Mouse (Mus musculus) CH12.LX (cell line): ENCODE data around the gene Prrt2. TPM values are rescaled to one million over a fixed set of nuclear protein-coding genes. Genes with fewer than 3 reads are reported as not detected.

Experiments
- DNase-seq: peaks from one replicate; pipeline ENCODE4 v3.0.0-alpha.2; 2013; ENCODE audit errors: extremely low read depth
- H3K27ac ChIP-seq: 2 replicates; pipeline ENCODE4 v1.5.1; 2012; ENCODE audit warnings: low read depth, mild to moderate bottlenecking, control low read depth, moderate library complexity; ENCODE audit not compliant: insufficient read depth
- H3K27me3 ChIP-seq: replicated peaks from 2 replicates; pipeline ENCODE3; 2012; ENCODE audit warnings: inconsistent platforms
- H3K36me3 ChIP-seq, 2 experiments: replicated peaks in 1 of 2; 2 replicates each; pipeline versions ENCODE3 to v1.6.1; 2012; ENCODE audit warnings: inconsistent platforms in 1 of 2, low read length in 1 of 2, mild to moderate bottlenecking in 1 of 2, mixed read lengths in 1 of 2, moderate library complexity in 1 of 2; ENCODE audit not compliant: control insufficient read depth in 1 of 2, insufficient read depth in 1 of 2
- H3K4me1 ChIP-seq, 2 experiments: 2 replicates each; pipeline ENCODE4 v1.6.1; 2012; ENCODE audit warnings: inconsistent platforms in 1 of 2, moderate library complexity in 1 of 2; ENCODE audit not compliant: insufficient read depth in 2 of 2, control insufficient read depth in 1 of 2
- H3K4me2 ChIP-seq: 2 replicates; pipeline ENCODE4 v1.6.1; 2012; ENCODE audit warnings: low read depth, mild to moderate bottlenecking, control low read depth; ENCODE audit not compliant: poor library complexity, insufficient read depth, severe bottlenecking
- H3K4me3 ChIP-seq, 3 experiments: fragments of 150-350 bp in 1 of 3; sonication (generic) in 1 of 3; replicated peaks in 1 of 3; 2 replicates each; pipeline versions ENCODE3 to v1.5.1; 2011 to 2012; ENCODE audit warnings: low read depth in 2 of 3, low read length in 2 of 3, mild to moderate bottlenecking in 2 of 3, moderate library complexity in 2 of 3, control low read depth in 1 of 3, improper control_type of control experiment in 1 of 3, inconsistent platforms in 1 of 3, mixed read lengths in 1 of 3; ENCODE audit not compliant: poor library complexity in 1 of 3
- H3K79me2 ChIP-seq: replicated peaks from 2 replicates; pipeline ENCODE4 v1.6.1; 2012; ENCODE audit warnings: mild to moderate bottlenecking, moderate library complexity; ENCODE audit not compliant: control insufficient read depth, poor library complexity, insufficient read depth, severe bottlenecking; ENCODE audit errors: extremely low read depth
- H3K9ac ChIP-seq: 2 replicates; pipeline ENCODE4 v1.6.1; 2012; ENCODE audit warnings: low read depth, mild to moderate bottlenecking, control low read depth, moderate library complexity; ENCODE audit not compliant: insufficient read depth
- H3K9me3 ChIP-seq: replicated peaks from 2 replicates; pipeline ENCODE3; 2012; ENCODE audit warnings: low read length, inconsistent platforms, mixed read lengths
- BHLHE40 ChIP-seq: IDR thresholded peaks from 2 replicates; pipeline ENCODE4 v1.6.1; 2011; ENCODE audit warnings: mild to moderate bottlenecking, low read depth, low read length, improper control_type of control experiment
- CHD2 ChIP-seq: IDR thresholded peaks from 2 replicates; pipeline ENCODE4 v1.6.1; 2011; ENCODE audit warnings: low read length, improper control_type of control experiment
- ETS1 ChIP-seq: conservative IDR thresholded peaks from 2 replicates; pipeline ENCODE4 v1.6.1; 2012; ENCODE audit warnings: low read depth, mild to moderate bottlenecking, inconsistent platforms, low read length, improper control_type of control experiment, moderate library complexity
- IRF4 ChIP-seq: IDR thresholded peaks from 2 replicates; pipeline ENCODE4 v1.6.1; 2014; ENCODE audit warnings: low read depth, mild to moderate bottlenecking, inconsistent platforms, low read length, improper control_type of control experiment
- JUN ChIP-seq: IDR thresholded peaks from 2 replicates; pipeline ENCODE4 v1.6.1; 2011; ENCODE audit warnings: low read depth, mild to moderate bottlenecking, low read length, improper control_type of control experiment, moderate library complexity; ENCODE audit not compliant: insufficient read depth
- JUND ChIP-seq: conservative IDR thresholded peaks from 2 replicates; pipeline ENCODE4 v1.6.1; 2011; ENCODE audit warnings: low read depth, low read length, improper control_type of control experiment
- MAFK ChIP-seq: IDR thresholded peaks from 2 replicates; pipeline ENCODE4 v1.6.1; 2011; ENCODE audit warnings: low read length, improper control_type of control experiment; ENCODE audit not compliant: insufficient replicate concordance
- MAZ ChIP-seq: IDR thresholded peaks from 2 replicates; pipeline ENCODE4 v1.6.1; 2012; ENCODE audit warnings: low read depth, mild to moderate bottlenecking, inconsistent platforms, low read length, improper control_type of control experiment, moderate library complexity
- MYC ChIP-seq: IDR thresholded peaks from 2 replicates; pipeline ENCODE4 v1.6.1; 2011; ENCODE audit warnings: low read depth, mild to moderate bottlenecking, improper control_type of control experiment, low read length
- NRF1 ChIP-seq: IDR thresholded peaks from 2 replicates; pipeline ENCODE4 v1.6.1; 2014; ENCODE audit warnings: low read depth, mild to moderate bottlenecking, inconsistent platforms, low read length, improper control_type of control experiment, moderate library complexity
- PAX5 ChIP-seq: IDR thresholded peaks from 2 replicates; pipeline ENCODE4 v1.6.1; 2012; ENCODE audit warnings: low read length, inconsistent platforms, mixed read lengths
- POLR2A ChIP-seq: IDR thresholded peaks from 2 replicates; pipeline ENCODE4 v1.6.1; 2011; ENCODE audit warnings: low read depth, mild to moderate bottlenecking, improper control_type of control experiment, low read length
- POLR2AphosphoS2 ChIP-seq: IDR thresholded peaks from 2 replicates; pipeline ENCODE4 v1.6.1; 2011; ENCODE audit warnings: low read depth, low read length, improper control_type of control experiment
- RAD21 ChIP-seq: IDR thresholded peaks from 2 replicates; pipeline ENCODE4 v1.6.1; 2011; ENCODE audit warnings: low read depth, mild to moderate bottlenecking, low read length, improper control_type of control experiment, moderate library complexity
- TCF12 ChIP-seq: IDR thresholded peaks from 2 replicates; pipeline ENCODE4 v1.6.1; 2014; ENCODE audit warnings: low read depth, mild to moderate bottlenecking, inconsistent platforms, low read length, improper control_type of control experiment
- USF2 ChIP-seq: conservative IDR thresholded peaks from 2 replicates; pipeline ENCODE4 v1.6.1; 2011; ENCODE audit warnings: low read depth, low read length, improper control_type of control experiment
- ZKSCAN1 ChIP-seq: IDR thresholded peaks from 2 replicates; pipeline ENCODE4 v1.6.1; 2012; ENCODE audit warnings: low read depth, inconsistent platforms, low read length, improper control_type of control experiment, borderline replicate concordance
- dilution Hi-C: fragments of 300-500 bp; cut with MboI; formaldehyde crosslinking; loops from 2 replicates; pipeline ENCODE4 v1.14.3; 2020; ENCODE audit warnings: low sequenced_read_pairs; ENCODE audit not compliant: extremely low pct_unique_long_range_greater_than_20kb, extremely low pct_ligation_motif_present
- in situ Hi-C: fragments of 300-500 bp; cut with MboI; formaldehyde crosslinking; loops from 3 replicates; pipeline ENCODE4 v1.14.3; 2019; ENCODE audit warnings: low sequenced_read_pairs, low pct_ligation_motif_present, low pct_unique_long_range_greater_than_20kb, mixed read lengths
- polyA plus RNA-seq: library from polyadenylated mRNA; unstranded; fragments of >175 nt; gene quantifications from 2 replicates; pipeline ENCODE4 v1.2.1, GENCODE M21; 2012; ENCODE audit warnings: low read depth; ENCODE audit not compliant: insufficient read length
- total RNA-seq, 2 experiments: library from RNA; depleted of rRNA; stranded (reverse); fragments of 300-350 nt in 1 of 2; fragments of >200 nt in 1 of 2; gene quantifications; 2 replicates each; pipeline ENCODE4 v1.2.3; 2012 to 2014

Gene Prrt2
- total and polyA plus RNA-seq, 3 experiments = 1.2 TPM; not detected in 2

- Histone ChIP-seq H3K36me3 (peaks cover 21 to 60% of the 10 kb centered on the region in 2 experiments), H3K27ac (no peak overlapping the region), H3K4me2 (no peak overlapping the region), H3K27me3 (no peaks in the 10 kb centered on the region), H3K9me3 (no peaks in the 10 kb centered on the region), H3K4me1 (peaks cover 19 to 60% of the 10 kb centered on the region in 2 experiments), H3K79me2 (peaks cover 22% of the 10 kb centered on the region), H3K4me3 (peak overlapping the region in 1 of 3 experiments; percentile 78), H3K9ac (no peak overlapping the region)
- TF ChIP-seq POLR2AphosphoS2 (0 out of 2 replicates have a peak, but pooled peaks have one; percentile 32), USF2 (no peak)
- no peak for DNase-seq
- dilution Hi-C loops = no loop called here
- in situ Hi-C loops = loop anchor here (5.0 kb wide), 1 partner anchor 135 kb away; no protein-coding TSS in a partner anchor
Measured at GRCm38 (mm10) chr7:127022528-127023271, 1.7 kb upstream of the Prrt2 start.

GRCm38 (mm10) chr7:127021563-127022527, 834 bp upstream of the Prrt2 start:
- peaks cover 19 to 63% of the 10 kb centered on the region in 2 experiments for H3K4me1 ChIP-seq
- no peak overlapping the region for H3K4me2 ChIP-seq
- peaks cover 20 to 59% of the 10 kb centered on the region in 2 experiments for H3K36me3 ChIP-seq
- H3K9me3 ChIP-seq = no peaks in the 10 kb centered on the region
- H3K27ac ChIP-seq = no peak overlapping the region
- TF ChIP-seq RAD21 = no peak
- TF ChIP-seq POLR2AphosphoS2 = peak; percentile 33
- no peaks in the 10 kb centered on the region for H3K27me3 ChIP-seq
- no peak for DNase-seq
- in situ Hi-C loops (loop anchor here (5.0 kb wide), 1 partner anchor 135 kb away; no protein-coding TSS in a partner anchor), dilution Hi-C loops (no loop called here)
- no peak overlapping the region for H3K4me3 ChIP-seq
- peaks cover 22% of the 10 kb centered on the region for H3K79me2 ChIP-seq
- no peak overlapping the region for H3K9ac ChIP-seq

- Histone ChIP-seq H3K9me3 (no peaks in the 10 kb centered on the region), H3K4me1 (peaks cover 21 to 67% of the 10 kb centered on the region in 2 experiments), H3K36me3 (peaks cover 20 to 63% of the 10 kb centered on the region in 2 experiments), H3K27ac (no peak overlapping the region), H3K4me2 (no peak overlapping the region), H3K4me3 (no peak overlapping the region), H3K79me2 (peaks cover 21% of the 10 kb centered on the region), H3K27me3 (no peaks in the 10 kb centered on the region), H3K9ac (no peak overlapping the region)
- no peak for TF ChIP-seq TCF12
- no peak for TF ChIP-seq MAFK
- TF ChIP-seq MYC = no peak
- TF ChIP-seq ZKSCAN1 = no peak
- no peak for TF ChIP-seq IRF4
- no peak for TF ChIP-seq POLR2A
- no peak for TF ChIP-seq BHLHE40
- no peak for TF ChIP-seq JUN
- TF ChIP-seq ETS1 = no peak
- no peak for TF ChIP-seq JUND
- no peak for TF ChIP-seq NRF1
- no peak for TF ChIP-seq CHD2
- TF ChIP-seq PAX5 = no peak
- TF ChIP-seq MAZ = no peak
- no peak for DNase-seq
- in situ Hi-C loops = loop anchor here (5.0 kb wide), 1 partner anchor 133 kb away; no protein-coding TSS in a partner anchor
- dilution Hi-C loops = no loop called here
Measured at GRCm38 (mm10) chr7:127020491-127020890, 520 bp downstream of the Prrt2 start.
